Mouse (Mus musculus) stomach, embryonic 16.5 days (tissue): ENCODE data around the gene Mrpl50. TPM values are rescaled to one million over a fixed set of nuclear protein-coding genes. Genes with fewer than 3 reads are reported as not detected.

Experiments
- ATAC-seq: fragments of 200-750 bp; cut with Nextera tagmentation; 2 replicates; pipeline ENCODE4 v1.8.0; 2017; ENCODE audit warnings: moderate number of reproducible peaks, moderate TSS enrichment; ENCODE audit not compliant: insufficient read depth, low FRiP score
- H3K27ac ChIP-seq: fragments of 300-500 bp; sonication (generic); 2 replicates; pipeline ENCODE4 v1.5.1; 2014; ENCODE audit warnings: low read length
- H3K27me3 ChIP-seq: fragments of 300-500 bp; sonication (generic); 2 replicates; pipeline ENCODE4 v1.6.1; 2014; ENCODE audit warnings: low read length, control low read depth, mixed read lengths; ENCODE audit not compliant: control insufficient read depth, insufficient read depth
- H3K36me3 ChIP-seq: fragments of 300-500 bp; sonication (generic); 2 replicates; pipeline ENCODE4 v1.6.1; 2014; ENCODE audit warnings: low read length; ENCODE audit not compliant: control insufficient read depth, insufficient read depth
- H3K4me1 ChIP-seq: fragments of 300-500 bp; sonication (generic); 2 replicates; pipeline ENCODE4 v1.6.1; 2014; ENCODE audit warnings: low read length, control low read depth, mixed read lengths; ENCODE audit not compliant: control insufficient read depth, insufficient read depth
- H3K4me2 ChIP-seq: fragments of 300-500 bp; sonication (generic); 2 replicates; pipeline ENCODE4 v1.6.1; 2014; ENCODE audit warnings: low read depth, low read length, mixed read lengths
- H3K4me3 ChIP-seq: fragments of 300-500 bp; sonication (generic); replicated peaks from 2 replicates; pipeline ENCODE4 v1.5.1; 2014; ENCODE audit warnings: mild to moderate bottlenecking, low read length
- H3K9ac ChIP-seq: fragments of 300-500 bp; sonication (generic); 2 replicates; pipeline ENCODE4 v1.6.1; 2014; ENCODE audit warnings: low read length
- H3K9me3 ChIP-seq: fragments of 300-500 bp; sonication (generic); replicated peaks from 2 replicates; pipeline ENCODE4 v1.6.1; 2016; ENCODE audit warnings: low read length, control low read depth; ENCODE audit not compliant: control insufficient read depth
- WGBS: fragments of 180-500 bp; shearing (Covaris S2); extraction: QIAGEN DNeasy Blood & Tissue Kit; methylation state at CpG from one replicate; pipeline ENCODE4 v1.1.7; 2014; 5-methylcytosine and 5-hydroxymethylcytosine counted together
- polyA plus RNA-seq: library from polyadenylated mRNA; unstranded; fragments of >200 nt; fragmentation: Nextera tagmentation; extraction: Ambion mirVana; gene quantifications from 2 replicates; pipeline ENCODE4 v1.2.1, GENCODE M21; 2015

The Mrpl50 gene
- polyA plus RNA-seq, result 86.3 and 87.7 TPM in 2 replicates

GRCm38 (mm10) chr4:49520572-49521340 lies at the start of gene Mrpl50, which contains the start of gene Zfp189:
Gene Mrpl50 (minus strand): TSS chr4:49521093.
Gene Zfp189 (plus strand): TSS chr4:49521176.
- Histone ChIP-seq H3K4me1 (peaks cover 7% of the 10 kb centered on the region), H3K4me3 (peak within 1 kb of the TSS; percentile 66), H3K36me3 (no peaks in the 10 kb centered on the region), H3K9ac (peak within 1 kb of the TSS; percentile 80), H3K9me3 (0 out of 2 replicates have a peak, but pooled peaks cover 2% of the 10 kb centered on the region), H3K27ac (peak within 1 kb of the TSS; percentile 21), H3K4me2 (peak within 1 kb of the TSS; percentile 75), H3K27me3 (no peaks in the 10 kb centered on the region)
- ATAC-seq, result peak; percentile 99
- under 1% methylated on average over 41 of the region's 41 CpGs for WGBS

GRCm38 (mm10) chr4:49567613-49568012 lies 46.7 kb upstream of the Mrpl50 start:
- 19% methylated on average over 3 of the region's 3 CpGs for WGBS
- Histone ChIP-seq H3K4me1 (no peaks in the 10 kb centered on the region), H3K4me3 (no peak overlapping the region), H3K9ac (no peak overlapping the region), H3K9me3 (no peaks in the 10 kb centered on the region), H3K27me3 (no peaks in the 10 kb centered on the region), H3K36me3 (no peaks in the 10 kb centered on the region), H3K4me2 (no peak overlapping the region), H3K27ac (no peak overlapping the region)
- ATAC-seq, result no peak; the same call in 1 of the 2 replicates

GRCm38 (mm10) chr4:49559915-49560772 lies 39.3 kb upstream of the Mrpl50 start:
- H3K36me3 ChIP-seq, result no peaks in the 10 kb centered on the region
- H3K4me2 ChIP-seq, result no peak overlapping the region
- H3K4me1 ChIP-seq, result no peaks in the 10 kb centered on the region
- WGBS, result 61% methylated on average over 20 of the region's 20 CpGs
- no peak overlapping the region for H3K9ac ChIP-seq
- peak; percentile 64 for ATAC-seq
- H3K4me3 ChIP-seq, result no peak overlapping the region
- H3K27me3 ChIP-seq, result no peaks in the 10 kb centered on the region
- H3K27ac ChIP-seq, result no peak overlapping the region
- H3K9me3 ChIP-seq, result no peaks in the 10 kb centered on the region

GRCm38 (mm10) chr4:49558181-49558580 lies 37.3 kb upstream of the Mrpl50 start:
- H3K27me3 ChIP-seq, result no peaks in the 10 kb centered on the region
- 53% methylated on average over 2 of the region's 2 CpGs for WGBS
- H3K9ac ChIP-seq, result no peak overlapping the region
- peak; percentile 33; the same call in 1 of the 2 replicates for ATAC-seq
- no peak overlapping the region for H3K27ac ChIP-seq
- H3K9me3 ChIP-seq, result no peaks in the 10 kb centered on the region
- no peak overlapping the region for H3K4me3 ChIP-seq
- H3K4me2 ChIP-seq, result no peak overlapping the region
- H3K4me1 ChIP-seq, result no peaks in the 10 kb centered on the region
- no peaks in the 10 kb centered on the region for H3K36me3 ChIP-seq

- H3K27me3 ChIP-seq, result no peaks in the 10 kb centered on the region
- H3K27ac ChIP-seq, result no peak overlapping the region
- H3K4me2 ChIP-seq, result no peak overlapping the region
- H3K4me3 ChIP-seq, result no peak overlapping the region
- 96% methylated on average over 7 of the region's 7 CpGs for WGBS
- H3K9me3 ChIP-seq, result no peaks in the 10 kb centered on the region
- no peak overlapping the region for H3K9ac ChIP-seq
- no peaks in the 10 kb centered on the region for H3K4me1 ChIP-seq
- H3K36me3 ChIP-seq, result no peaks in the 10 kb centered on the region
- ATAC-seq, result no peak
Observed at GRCm38 (mm10) chr4:49557375-49557774, 36.5 kb upstream of the Mrpl50 start.

- ATAC-seq, result no peak
- 81% methylated on average over 5 of the region's 5 CpGs for WGBS
- Histone ChIP-seq H3K9me3 (no peaks in the 10 kb centered on the region), H3K27ac (no peak overlapping the region), H3K36me3 (no peaks in the 10 kb centered on the region), H3K4me2 (no peak overlapping the region), H3K9ac (no peak overlapping the region), H3K4me3 (no peak overlapping the region), H3K4me1 (no peaks in the 10 kb centered on the region), H3K27me3 (no peaks in the 10 kb centered on the region)
Observed at GRCm38 (mm10) chr4:49553380-49553779, 32.5 kb upstream of the Mrpl50 start.

GRCm38 (mm10) chr4:49549383-49549782 lies 28.5 kb upstream of the Mrpl50 start, which contains the start of gene Aldob:
Gene Aldob (minus strand): TSS chr4:49549546.
- no peaks in the 10 kb centered on the region for H3K4me1 ChIP-seq
- H3K9ac ChIP-seq, result no peak within 1 kb of the TSS
- no peak within 1 kb of the TSS for H3K27ac ChIP-seq
- H3K9me3 ChIP-seq, result no peaks in the 10 kb centered on the region
- no peaks in the 10 kb centered on the region for H3K36me3 ChIP-seq
- no peaks in the 10 kb centered on the region for H3K27me3 ChIP-seq
- 38% methylated on average over 3 of the region's 3 CpGs for WGBS
- no peak within 1 kb of the TSS for H3K4me2 ChIP-seq
- H3K4me3 ChIP-seq, result no peak within 1 kb of the TSS
- ATAC-seq, result peak; percentile 68; the same call in 1 of the 2 replicates

- WGBS, result 85% methylated on average over 7 of the region's 7 CpGs
- H3K27me3 ChIP-seq, result no peaks in the 10 kb centered on the region
- 0 out of 2 replicates have a peak overlapping the region, but pooled peaks have one; percentile 10 for H3K4me3 ChIP-seq
- H3K9ac ChIP-seq, result no peak overlapping the region
- H3K4me1 ChIP-seq, result no peaks in the 10 kb centered on the region
- no peak overlapping the region for H3K27ac ChIP-seq
- no peak for ATAC-seq
- H3K9me3 ChIP-seq, result no peaks in the 10 kb centered on the region
- no peaks in the 10 kb centered on the region for H3K36me3 ChIP-seq
- H3K4me2 ChIP-seq, result no peak overlapping the region
Observed at GRCm38 (mm10) chr4:49547544-49548219, 26.8 kb upstream of the Mrpl50 start.
